Mouse (Mus musculus) embryonic facial prominence, embryonic 14.5 days (tissue): ENCODE measurements at regions not wholly inside any gene's neighbourhood (a gene's known extent, or its start where the extent isn't known, plus 50 kb on each side); places are given as distances from the start of the nearest gene placed in this dataset.

Experiments
- ATAC-seq: fragments of 200-750 bp; cut with Nextera tagmentation; 2 replicates; pipeline ENCODE4 v1.8.0; 2017; ENCODE audit warnings: low read depth, moderate number of reproducible peaks, moderate TSS enrichment
- DNase-seq: peaks from one replicate; pipeline ENCODE4 v3.0.0-alpha.2; 2015; ENCODE audit warnings: low spot score
- H3K27ac ChIP-seq: fragments of 300-500 bp; sonication (generic); replicated peaks from 2 replicates; pipeline ENCODE4 v1.5.1; 2014; ENCODE audit warnings: low read depth, mild to moderate bottlenecking, low read length, moderate library complexity
- H3K27me3 ChIP-seq: fragments of 300-500 bp; sonication (generic); replicated peaks from 2 replicates; pipeline ENCODE4 v1.6.1; 2014; ENCODE audit warnings: low read length; ENCODE audit not compliant: control insufficient read depth, insufficient read depth
- H3K36me3 ChIP-seq: fragments of 300-500 bp; sonication (generic); 2 replicates; pipeline ENCODE4 v1.6.1; 2014; ENCODE audit warnings: low read length, mixed read lengths; ENCODE audit not compliant: control insufficient read depth, insufficient read depth
- H3K4me1 ChIP-seq: fragments of 300-500 bp; sonication (generic); 2 replicates; pipeline ENCODE4 v1.6.1; 2014; ENCODE audit warnings: antibody characterized with exemption, low read length; ENCODE audit not compliant: control insufficient read depth, insufficient read depth
- H3K4me2 ChIP-seq: fragments of 300-500 bp; sonication (generic); 2 replicates; pipeline ENCODE4 v1.6.1; 2014; ENCODE audit warnings: low read depth, mild to moderate bottlenecking, low read length, moderate library complexity, mixed read lengths
- H3K4me3 ChIP-seq: fragments of 300-500 bp; sonication (generic); 2 replicates; pipeline ENCODE4 v1.5.1; 2014; ENCODE audit warnings: low read depth, mild to moderate bottlenecking, low read length
- H3K9ac ChIP-seq: fragments of 300-500 bp; sonication (generic); 2 replicates; pipeline ENCODE4 v1.6.1; 2014; ENCODE audit warnings: low read depth, mild to moderate bottlenecking, low read length, moderate library complexity, mixed read lengths
- H3K9me3 ChIP-seq: fragments of 300-500 bp; sonication (generic); 2 replicates; pipeline ENCODE4 v1.6.1; 2016; ENCODE audit warnings: low read length; ENCODE audit not compliant: control insufficient read depth
- WGBS: fragments of 180-500 bp; shearing (Covaris S2); extraction: QIAGEN DNeasy Blood & Tissue Kit; methylation state at CpG from one replicate; pipeline ENCODE4 v1.1.7; 2014; 5-methylcytosine and 5-hydroxymethylcytosine counted together

DNA sequence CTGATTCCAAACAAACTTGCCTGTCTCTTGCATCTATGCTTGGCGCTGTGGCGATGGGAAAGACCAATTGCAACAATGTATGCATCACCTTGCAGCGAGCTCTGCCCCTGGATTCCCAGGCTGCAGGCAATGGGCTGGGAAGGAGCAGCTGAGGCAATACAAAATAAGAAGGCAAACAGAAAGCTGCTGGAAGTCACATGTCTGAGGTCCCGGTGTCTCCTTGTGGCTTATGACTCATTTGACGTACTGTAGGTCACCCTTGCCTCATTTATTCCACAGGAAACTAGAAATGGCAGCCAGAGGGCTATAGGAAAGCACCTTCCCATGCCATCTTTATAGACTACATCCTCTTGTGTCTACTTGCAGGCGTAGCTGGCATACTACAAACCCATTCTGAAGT lies 140.9 kb downstream of the Chic2 start:
- no peak for DNase-seq
- WGBS, result 90% methylated on average over 6 of the region's 6 CpGs
- H3K36me3 ChIP-seq, result no peaks in the 10 kb centered on the region

DNA sequence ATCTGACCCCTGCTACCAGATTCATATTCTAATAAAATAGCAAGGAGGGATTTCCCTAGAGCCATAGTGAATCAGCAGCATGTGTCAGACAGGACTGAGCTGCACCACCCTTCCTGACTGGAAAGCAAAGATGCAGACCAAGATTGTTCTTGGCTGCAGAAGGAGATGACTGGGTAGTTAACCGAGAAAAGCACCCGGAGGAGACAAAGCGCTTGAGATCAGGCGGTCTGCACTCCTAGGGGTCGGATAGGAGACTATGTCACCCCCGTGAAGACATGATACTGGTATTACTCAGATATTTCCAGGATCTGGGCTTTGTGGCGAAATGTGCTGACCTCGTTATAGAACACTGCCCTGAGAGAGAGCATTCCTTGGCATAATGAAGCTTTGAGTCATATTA lies 147.4 kb downstream of the Chic2 start:
- DNase-seq (peak; percentile 71), ATAC-seq (no peak)
- no peaks in the 10 kb centered on the region for H3K36me3 ChIP-seq
- H3K4me1 ChIP-seq, result peaks cover 3% of the 10 kb centered on the region; the same call in 1 of the 2 replicates
- WGBS, result 74% methylated on average over 8 of the region's 8 CpGs
- H3K27ac ChIP-seq, result no peak overlapping the region
- H3K9me3 ChIP-seq, result no peaks in the 10 kb centered on the region
- H3K4me3 ChIP-seq, result no peak overlapping the region
- H3K4me2 ChIP-seq, result no peak overlapping the region
- no peaks in the 10 kb centered on the region for H3K27me3 ChIP-seq
- no peak overlapping the region for H3K9ac ChIP-seq

More for the DNA sequence above, 140.9 kb downstream of the Chic2 start:
- H3K27ac ChIP-seq, result no peak overlapping the region
- no peaks in the 10 kb centered on the region for H3K4me1 ChIP-seq
- H3K4me3 ChIP-seq, result no peak overlapping the region
- no peaks in the 10 kb centered on the region for H3K27me3 ChIP-seq
- ATAC-seq, result no peak
- no peak overlapping the region for H3K9ac ChIP-seq
- peaks cover 4% of the 10 kb centered on the region; the same call in 1 of the 2 replicates for H3K9me3 ChIP-seq
- H3K4me2 ChIP-seq, result no peak overlapping the region

DNA sequence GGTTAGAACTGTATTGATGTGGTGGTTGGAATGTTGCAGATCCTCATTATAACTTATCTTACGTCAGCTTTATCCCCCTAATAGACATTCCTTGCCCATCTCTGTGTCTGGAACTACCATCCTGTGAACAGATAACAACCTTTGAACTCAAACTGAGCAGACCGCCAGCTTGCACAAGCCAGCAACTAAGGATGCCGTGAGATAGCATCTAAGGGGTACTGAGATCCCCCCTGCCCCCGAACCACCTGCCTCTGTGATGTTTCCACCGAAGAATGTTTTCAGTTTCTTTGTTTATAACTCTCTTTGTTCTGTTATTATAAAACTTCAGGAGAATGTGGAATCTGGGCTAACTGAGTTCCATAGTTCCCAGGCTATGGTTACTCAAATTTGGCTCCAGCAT lies 151.3 kb downstream of the Chic2 start:
- ATAC-seq (no peak), DNase-seq (no peak)
- Histone ChIP-seq H3K27ac (no peak overlapping the region), H3K9me3 (no peaks in the 10 kb centered on the region), H3K27me3 (no peaks in the 10 kb centered on the region), H3K36me3 (no peaks in the 10 kb centered on the region), H3K4me1 (peaks cover 13% of the 10 kb centered on the region; the same call in 1 of the 2 replicates), H3K9ac (no peak overlapping the region), H3K4me2 (no peak overlapping the region), H3K4me3 (no peak overlapping the region)
- 73% methylated on average over 5 of the region's 5 CpGs for WGBS

DNA sequence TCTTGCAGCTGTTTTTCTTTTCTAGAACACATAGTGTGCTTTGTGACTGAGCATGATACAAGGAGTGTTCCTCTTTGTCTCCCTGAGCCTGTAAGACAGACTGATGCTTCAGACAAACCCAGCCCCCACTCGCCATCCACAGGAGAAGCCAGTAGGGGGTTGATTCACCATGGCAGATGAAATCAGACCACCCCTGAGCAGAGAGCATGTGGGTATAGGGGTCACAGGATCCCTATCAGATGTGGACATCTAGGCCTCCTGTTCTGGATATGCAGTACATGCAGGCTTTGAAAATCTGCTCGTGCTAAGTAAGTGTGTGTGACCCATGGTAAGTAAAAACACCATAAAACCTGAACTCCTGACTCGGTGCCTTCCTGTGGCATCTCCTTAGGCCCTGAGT lies 153.0 kb downstream of the Chic2 start:
- Histone ChIP-seq H3K4me2 (no peak overlapping the region), H3K27me3 (no peaks in the 10 kb centered on the region), H3K4me1 (peaks cover 10% of the 10 kb centered on the region; the same call in 1 of the 2 replicates), H3K27ac (no peak overlapping the region), H3K36me3 (no peaks in the 10 kb centered on the region), H3K9ac (no peak overlapping the region), H3K4me3 (no peak overlapping the region), H3K9me3 (no peaks in the 10 kb centered on the region)
- ATAC-seq (no peak), DNase-seq (no peak)
- 40% methylated on average over 3 of the region's 3 CpGs for WGBS

DNA sequence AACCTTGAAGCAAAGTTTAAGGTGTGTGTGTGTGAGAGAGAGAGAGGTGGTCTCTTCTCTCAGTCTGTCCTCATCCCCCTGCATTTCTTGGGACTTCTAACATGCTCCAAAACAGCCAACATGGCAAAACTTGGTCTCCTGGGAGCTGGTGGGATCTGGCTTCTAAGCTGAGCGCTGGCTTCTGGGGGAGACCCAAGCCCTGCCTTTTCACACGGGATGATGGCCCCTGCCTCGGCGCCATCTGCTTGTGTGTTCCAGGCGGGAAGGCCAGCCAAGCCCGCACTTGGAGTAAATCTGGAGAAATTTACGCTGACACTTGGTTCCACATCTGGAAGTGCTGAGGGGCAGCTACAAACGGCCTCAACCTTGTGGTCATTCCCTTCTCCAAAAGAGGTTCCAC lies 155.6 kb downstream of the Chic2 start:
- Histone ChIP-seq H3K36me3 (no peaks in the 10 kb centered on the region), H3K4me1 (peaks cover 10% of the 10 kb centered on the region; the same call in 1 of the 2 replicates), H3K9ac (no peak overlapping the region), H3K27ac (0 out of 2 replicates have a peak overlapping the region, but pooled peaks have one; percentile 5), H3K9me3 (peaks cover 5% of the 10 kb centered on the region; the same call in 1 of the 2 replicates), H3K4me2 (no peak overlapping the region), H3K4me3 (no peak overlapping the region), H3K27me3 (no peaks in the 10 kb centered on the region)
- DNase-seq (peak; percentile 28), ATAC-seq (no peak)
- WGBS, result 44% methylated on average over 8 of the region's 8 CpGs

DNA sequence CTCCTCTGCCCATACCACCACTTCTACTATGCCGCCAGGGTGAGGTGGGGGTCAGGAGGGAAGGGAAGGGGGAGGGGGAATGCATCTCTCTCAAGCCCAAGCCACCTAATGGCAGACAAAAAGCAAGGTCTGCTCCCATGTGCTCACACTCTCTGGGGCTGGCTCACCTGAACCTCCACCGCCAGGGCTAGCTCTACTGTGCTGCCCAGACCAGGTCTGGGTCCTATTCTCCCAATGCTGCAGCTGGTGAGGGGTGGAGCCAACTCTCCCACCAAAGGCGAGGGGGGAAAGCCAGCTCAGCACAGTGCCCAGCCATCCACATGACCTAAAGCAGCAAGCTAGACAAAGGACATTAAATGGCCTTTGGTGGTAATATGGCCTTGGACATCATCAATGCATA lies 158.6 kb downstream of the Chic2 start:
- Histone ChIP-seq H3K4me1 (peaks cover 19% of the 10 kb centered on the region), H3K27ac (no peak overlapping the region), H3K4me2 (no peak overlapping the region), H3K9ac (no peak overlapping the region), H3K4me3 (no peak overlapping the region), H3K27me3 (no peaks in the 10 kb centered on the region), H3K36me3 (no peaks in the 10 kb centered on the region), H3K9me3 (peaks cover 5% of the 10 kb centered on the region; the same call in 1 of the 2 replicates)
- ATAC-seq, result no peak
- no peak for DNase-seq
- WGBS, result 72% methylated on average over 3 of the region's 3 CpGs

DNA sequence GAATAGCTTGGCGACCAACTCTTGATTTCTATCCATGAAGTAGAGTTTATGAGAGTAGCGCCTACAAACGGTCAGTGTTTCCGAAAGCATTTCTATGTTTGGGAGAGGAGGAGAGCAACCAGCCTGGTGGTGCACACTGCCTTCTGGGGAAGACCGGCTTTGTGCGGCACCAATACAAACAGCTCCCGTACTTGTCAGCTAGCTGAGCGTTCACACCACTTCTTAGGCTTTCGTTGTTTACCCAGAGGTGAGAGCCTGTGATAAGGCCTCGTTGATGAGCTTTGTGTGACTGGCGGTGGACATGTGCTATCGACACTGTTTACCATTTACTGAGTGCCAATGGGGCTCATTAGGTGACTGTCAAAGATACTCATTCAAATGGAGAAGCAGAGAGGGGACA lies 162.0 kb downstream of the Chic2 start:
- H3K9ac ChIP-seq, result no peak overlapping the region
- H3K9me3 ChIP-seq, result peaks cover 5% of the 10 kb centered on the region; the same call in 1 of the 2 replicates
- no peaks in the 10 kb centered on the region for H3K27me3 ChIP-seq
- H3K4me1 ChIP-seq, result peaks cover 18% of the 10 kb centered on the region
- ATAC-seq (no peak), DNase-seq (no peak)
- no peaks in the 10 kb centered on the region for H3K36me3 ChIP-seq
- no peak overlapping the region for H3K27ac ChIP-seq
- 79% methylated on average over 12 of the region's 12 CpGs for WGBS
- no peak overlapping the region for H3K4me3 ChIP-seq
- no peak overlapping the region for H3K4me2 ChIP-seq

DNA sequence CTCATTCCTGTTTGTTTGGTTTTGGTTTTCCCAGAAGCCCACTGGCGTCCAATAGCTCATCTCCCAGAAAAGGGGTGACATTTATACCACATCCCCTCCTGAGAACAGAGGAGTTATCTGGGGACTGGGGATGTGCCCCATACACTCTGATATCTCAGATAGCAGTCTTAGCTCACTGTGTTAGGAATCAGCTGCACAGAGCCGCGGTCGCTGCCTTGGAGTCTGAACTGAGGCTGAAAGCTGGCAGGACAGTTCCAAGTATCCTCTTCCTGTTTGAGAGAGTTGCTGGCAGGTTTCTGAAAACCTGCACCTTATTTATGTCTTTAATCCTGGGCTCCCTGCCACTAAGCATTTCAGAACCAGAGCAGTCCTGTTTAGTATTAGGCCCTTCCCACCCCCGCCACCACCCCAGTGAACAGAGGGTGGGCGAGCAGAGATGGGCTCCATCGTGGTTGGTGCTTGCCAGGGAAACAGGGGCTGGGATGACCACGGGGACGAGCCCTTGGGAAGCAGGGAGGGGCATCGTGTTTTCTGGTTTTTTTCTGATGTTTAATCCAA lies 163.8 kb downstream of the Chic2 start:
- peak; percentile 89 for DNase-seq
- ATAC-seq, result peak; percentile 80
- H3K9me3 ChIP-seq, result peaks cover 5% of the 10 kb centered on the region; the same call in 1 of the 2 replicates
- H3K9ac ChIP-seq, result no peak overlapping the region; the same call in 1 of the 2 replicates
- no peaks in the 10 kb centered on the region for H3K27me3 ChIP-seq
- peaks cover 24% of the 10 kb centered on the region for H3K4me1 ChIP-seq
- H3K4me2 ChIP-seq, result no peak overlapping the region
- no peak overlapping the region for H3K4me3 ChIP-seq
- H3K36me3 ChIP-seq, result no peaks in the 10 kb centered on the region
- H3K27ac ChIP-seq, result peak overlapping the region; percentile 78; the same call in 1 of the 2 replicates
- WGBS, result 24% methylated on average over 10 of the region's 10 CpGs

DNA sequence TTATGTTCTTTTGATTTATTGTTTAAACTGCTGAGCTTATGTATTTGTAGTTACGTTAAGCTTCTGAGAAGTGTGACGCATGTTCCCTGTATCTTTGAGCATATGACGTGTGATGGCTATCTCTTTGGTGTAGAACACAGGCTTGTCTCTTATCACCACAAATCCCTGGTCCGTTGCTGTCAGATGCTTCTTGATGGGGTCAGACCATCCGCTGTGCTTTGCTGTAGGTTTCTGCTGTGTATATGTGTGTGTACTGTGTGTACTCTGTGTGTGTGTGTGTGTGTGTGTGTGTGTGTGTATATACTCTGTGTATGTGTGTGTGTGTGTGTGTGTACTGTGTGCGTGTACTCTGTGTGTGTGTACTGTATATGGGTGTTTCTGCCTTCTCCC lies 164.5 kb downstream of the Chic2 start:
- Histone ChIP-seq H3K36me3 (no peaks in the 10 kb centered on the region), H3K4me3 (no peak overlapping the region), H3K27me3 (no peaks in the 10 kb centered on the region), H3K4me2 (no peak overlapping the region), H3K27ac (no peak overlapping the region), H3K4me1 (peaks cover 24% of the 10 kb centered on the region), H3K9ac (no peak overlapping the region), H3K9me3 (peaks cover 3% of the 10 kb centered on the region; the same call in 1 of the 2 replicates)
- ATAC-seq (no peak), DNase-seq (no peak)
- WGBS, result 73% methylated on average over 6 of the region's 6 CpGs
